Mouse (Mus musculus) limb, embryonic 13.5 days (tissue): ENCODE results near the gene Tmem274. TPM values are rescaled to one million over a fixed set of nuclear protein-coding genes. Genes with fewer than 3 reads are reported as not detected.
A peak's percentile ranks its signal among the peaks of the same experiment; 100 is the strongest.

Source experiments
- ATAC-seq: fragments of 200-750 bp; cut with Nextera tagmentation; 2 replicates; pipeline ENCODE4 v1.8.0; 2017; ENCODE audit warnings: low read depth, moderate number of reproducible peaks, moderate TSS enrichment; ENCODE audit not compliant: low FRiP score
- H3K27ac ChIP-seq: fragments of 300-500 bp; sonication (generic); 2 replicates; pipeline ENCODE4 v1.5.1; 2015; ENCODE audit warnings: inconsistent platforms, mild to moderate bottlenecking, moderate library complexity
- H3K27me3 ChIP-seq: fragments of 300-500 bp; sonication (generic); 2 replicates; pipeline ENCODE4 v1.6.1; 2015; ENCODE audit warnings: mild to moderate bottlenecking, inconsistent platforms
- H3K36me3 ChIP-seq: fragments of 300-500 bp; sonication (generic); 2 replicates; pipeline ENCODE4 v1.6.1; 2015; ENCODE audit warnings: inconsistent platforms, mild to moderate bottlenecking, moderate library complexity
- H3K4me1 ChIP-seq: fragments of 300-500 bp; sonication (generic); 2 replicates; pipeline ENCODE4 v1.6.1; 2015; ENCODE audit warnings: inconsistent platforms
- H3K4me2 ChIP-seq: fragments of 300-500 bp; sonication (generic); replicated peaks from 2 replicates; pipeline ENCODE4 v1.6.1; 2015; ENCODE audit warnings: inconsistent platforms, mild to moderate bottlenecking, moderate library complexity
- H3K4me3 ChIP-seq: fragments of 300-500 bp; sonication (generic); 2 replicates; pipeline ENCODE4 v1.5.1; 2015; ENCODE audit warnings: moderate library complexity, mild to moderate bottlenecking, inconsistent platforms
- H3K9ac ChIP-seq: fragments of 300-500 bp; sonication (generic); 2 replicates; pipeline ENCODE4 v1.6.1; 2015; ENCODE audit warnings: mild to moderate bottlenecking, inconsistent platforms
- H3K9me3 ChIP-seq: fragments of 300-500 bp; sonication (generic); 2 replicates; pipeline ENCODE4 v1.6.1; 2016; ENCODE audit warnings: inconsistent platforms
- WGBS: fragments of 180-500 bp; shearing (Covaris S2); methylation state at CpG from one replicate; pipeline ENCODE4 v1.1.7; 2015; 5-methylcytosine and 5-hydroxymethylcytosine counted together
- polyA plus RNA-seq: library from polyadenylated mRNA; unstranded; fragments of >200 nt; fragmentation: Nextera tagmentation; extraction: Ambion mirVana; gene quantifications from 2 replicates; pipeline ENCODE4 v1.2.1, GENCODE M21; 2015

Tmem274 gene
- polyA plus RNA-seq, 1 experiment from 2014 or later, result 0.99 TPM

DNA sequence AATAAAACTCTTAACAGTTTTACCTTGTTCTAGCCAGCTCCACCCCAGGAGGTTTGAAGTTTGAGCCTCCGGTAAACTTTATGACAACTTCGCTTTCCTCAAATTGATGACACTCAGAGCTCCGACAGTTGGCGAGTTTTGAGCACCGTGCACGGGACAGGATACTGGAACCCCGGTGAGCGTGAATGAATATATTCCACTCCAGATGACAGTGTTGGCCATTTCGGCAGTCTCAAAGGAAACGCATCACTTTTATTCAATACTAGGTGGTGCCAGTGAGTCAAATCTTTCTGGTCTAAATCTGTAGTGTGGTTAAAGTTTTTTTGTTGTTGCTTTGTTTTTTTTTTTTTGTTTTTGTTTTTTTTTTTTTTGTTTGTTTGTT lies 8.6 kb downstream of the Tmem274 start:
- Histone ChIP-seq H3K36me3 (peaks cover 36% of the 10 kb centered on the region), H3K9me3 (no peaks in the 10 kb centered on the region), H3K4me3 (peak overlapping the region; percentile 81), H3K27ac (peak overlapping the region; percentile 84), H3K4me1 (peaks cover 27% of the 10 kb centered on the region), H3K27me3 (no peaks in the 10 kb centered on the region), H3K9ac (peak overlapping the region; percentile 85), H3K4me2 (peak overlapping the region; percentile 85)
- WGBS, result under 1% methylated on average over 10 of the region's 10 CpGs
- ATAC-seq, result peak; percentile 2; the same call in 1 of the 2 replicates

DNA sequence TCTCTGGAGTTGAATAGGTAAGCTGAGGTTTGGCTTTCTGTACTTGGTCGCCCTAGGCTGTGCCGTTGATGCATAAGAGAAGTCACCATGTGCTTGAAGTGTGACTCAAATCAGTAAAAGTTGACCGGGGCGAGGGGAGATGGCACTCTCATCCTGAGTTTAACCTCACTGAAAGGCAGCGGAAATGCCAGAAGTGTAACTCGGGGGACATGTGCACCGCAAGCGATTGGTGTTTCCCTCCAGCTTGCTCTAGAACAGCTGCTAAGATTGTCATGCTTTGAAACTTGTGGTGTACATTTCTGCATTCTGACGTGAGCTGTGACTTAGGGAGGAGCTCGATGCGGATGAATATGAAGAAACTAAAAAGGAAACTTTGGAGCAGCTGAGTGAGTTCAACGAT lies 10.6 kb downstream of the Tmem274 start:
- peaks cover 27% of the 10 kb centered on the region for H3K4me1 ChIP-seq
- H3K27ac ChIP-seq, result no peak overlapping the region
- WGBS, result 93% methylated on average over 12 of the region's 12 CpGs
- no peak overlapping the region for H3K4me3 ChIP-seq
- ATAC-seq, result no peak
- no peaks in the 10 kb centered on the region for H3K27me3 ChIP-seq
- no peaks in the 10 kb centered on the region for H3K9me3 ChIP-seq
- 0 out of 2 replicates have a peak overlapping the region, but pooled peaks have one; percentile 11 for H3K4me2 ChIP-seq
- H3K9ac ChIP-seq, result no peak overlapping the region
- peaks cover 55% of the 10 kb centered on the region for H3K36me3 ChIP-seq

DNA sequence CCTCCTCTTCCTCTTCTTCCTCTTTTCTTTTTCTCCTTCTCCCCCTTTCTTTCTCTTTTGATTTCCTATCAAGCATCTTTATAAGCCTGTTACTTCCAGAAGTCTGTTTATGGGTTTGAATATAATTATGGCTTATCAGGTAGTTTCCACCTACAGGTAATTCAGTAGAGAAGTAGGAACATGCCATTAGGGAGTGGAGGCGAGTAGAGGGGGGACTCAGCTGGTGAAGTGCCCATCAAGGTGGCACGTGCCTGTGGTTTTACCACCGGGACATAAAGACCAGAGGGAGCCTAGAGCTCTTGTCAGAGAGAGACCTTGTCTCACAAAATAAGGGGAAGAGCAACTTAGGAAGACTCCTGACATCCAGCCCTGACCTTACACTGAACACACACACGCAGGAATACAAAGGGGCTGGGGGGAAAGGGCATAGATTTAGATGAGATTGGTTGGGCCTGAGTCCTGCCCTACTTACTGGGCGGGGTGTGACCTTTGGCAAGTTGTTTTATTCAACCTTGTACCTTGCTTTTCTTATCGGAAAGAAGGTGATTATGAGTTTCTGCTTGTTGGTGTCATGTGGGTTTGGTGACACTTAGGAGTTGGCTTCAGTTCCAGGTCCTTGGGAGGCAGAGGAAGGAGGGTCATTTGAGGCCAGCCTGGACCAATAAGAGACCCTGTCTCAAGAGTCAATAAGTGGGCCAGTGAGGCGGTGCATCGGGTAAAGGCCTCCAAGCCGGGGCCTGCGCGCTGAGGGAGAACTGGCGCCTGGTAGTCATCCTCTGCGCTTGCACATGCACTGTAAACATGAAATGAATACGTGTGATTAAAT lies 12.4 kb downstream of the Tmem274 start:
- peaks cover 20% of the 10 kb centered on the region for H3K4me1 ChIP-seq
- no peak overlapping the region for H3K4me2 ChIP-seq
- WGBS, result 93% methylated on average over 14 of the region's 14 CpGs
- no peak overlapping the region for H3K4me3 ChIP-seq
- H3K9me3 ChIP-seq, result no peaks in the 10 kb centered on the region
- H3K9ac ChIP-seq, result no peak overlapping the region
- no peak for ATAC-seq
- no peak overlapping the region for H3K27ac ChIP-seq
- H3K36me3 ChIP-seq, result peaks cover 73% of the 10 kb centered on the region
- no peaks in the 10 kb centered on the region for H3K27me3 ChIP-seq

DNA sequence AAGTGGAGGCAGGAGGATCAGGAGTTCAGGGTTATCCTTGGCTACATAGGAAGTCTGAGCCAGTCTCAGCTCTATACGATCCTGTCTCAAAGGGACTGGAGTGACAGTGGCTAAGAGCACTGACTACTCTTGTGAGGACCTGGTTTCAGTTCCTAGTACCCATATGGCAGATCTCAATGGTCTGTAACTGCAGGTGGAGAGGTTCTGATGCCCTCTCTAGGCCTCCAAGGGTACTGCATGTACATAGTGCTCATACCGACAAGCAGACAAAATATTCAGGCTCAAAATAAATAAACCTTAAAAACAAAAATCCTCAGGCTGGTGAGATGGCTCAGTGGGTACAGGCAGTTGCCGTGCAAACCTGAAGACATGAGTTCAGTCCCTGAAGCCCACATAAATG lies 14.0 kb downstream of the Tmem274 start:
- peaks cover 86% of the 10 kb centered on the region for H3K36me3 ChIP-seq
- H3K4me3 ChIP-seq, result no peak overlapping the region
- H3K9me3 ChIP-seq, result no peaks in the 10 kb centered on the region
- no peak overlapping the region for H3K4me2 ChIP-seq
- no peaks in the 10 kb centered on the region for H3K27me3 ChIP-seq
- WGBS, result 96% methylated on average over 3 of the region's 3 CpGs
- peaks cover 20% of the 10 kb centered on the region for H3K4me1 ChIP-seq
- ATAC-seq, result no peak
- H3K9ac ChIP-seq, result no peak overlapping the region
- no peak overlapping the region for H3K27ac ChIP-seq

DNA sequence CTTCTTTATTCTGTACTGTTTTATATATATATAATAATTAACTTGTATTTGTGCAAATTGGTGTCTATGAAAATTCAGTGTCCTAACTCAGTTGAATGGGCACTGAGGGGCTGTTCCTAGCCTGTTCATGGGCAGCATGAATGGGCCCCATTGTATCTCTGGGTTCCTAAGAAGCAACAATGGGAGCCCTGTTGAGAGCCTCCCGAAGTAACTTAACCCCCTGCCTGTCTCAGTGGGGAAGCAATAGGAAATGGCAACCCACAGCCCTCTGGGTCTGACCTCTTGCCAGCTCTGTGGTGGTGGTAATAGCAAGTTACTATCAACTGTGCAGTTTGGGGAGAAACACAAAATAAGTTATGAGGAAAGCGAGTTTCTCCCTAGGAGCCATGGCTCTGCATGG lies 19.4 kb downstream of the Tmem274 start:
- Histone ChIP-seq H3K27ac (peak overlapping the region; percentile 33; the same call in 1 of the 2 replicates), H3K4me1 (peaks cover 13% of the 10 kb centered on the region), H3K36me3 (peaks cover 84% of the 10 kb centered on the region), H3K9ac (no peak overlapping the region), H3K4me3 (no peak overlapping the region), H3K9me3 (no peaks in the 10 kb centered on the region), H3K4me2 (no peak overlapping the region), H3K27me3 (no peaks in the 10 kb centered on the region)
- ATAC-seq, result no peak
- 61% methylated on average over 2 of the region's 2 CpGs for WGBS

DNA sequence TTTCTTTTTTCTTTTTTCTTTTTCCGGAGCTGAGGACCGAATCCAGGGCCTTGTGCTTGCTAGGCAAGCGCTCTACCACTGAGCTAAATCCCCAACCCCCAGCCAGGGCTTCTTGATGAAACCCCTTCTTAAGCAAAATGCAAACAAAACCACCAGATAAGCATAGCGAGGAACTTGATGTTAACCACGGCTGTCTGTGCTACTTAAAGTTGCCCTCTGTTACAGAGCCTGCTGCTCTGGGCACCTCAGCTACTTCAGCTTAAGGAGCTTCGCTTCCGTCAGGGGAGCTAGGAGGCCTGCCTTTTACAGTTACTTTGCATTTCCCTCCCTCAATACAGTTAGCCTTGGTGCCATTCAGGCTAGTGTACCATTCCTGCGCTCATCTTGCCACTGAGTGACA lies 21.7 kb downstream of the Tmem274 start:
- Histone ChIP-seq H3K4me3 (no peak overlapping the region), H3K9ac (no peak overlapping the region), H3K4me2 (no peak overlapping the region), H3K9me3 (no peaks in the 10 kb centered on the region), H3K27ac (no peak overlapping the region), H3K36me3 (peaks cover 78% of the 10 kb centered on the region), H3K27me3 (no peaks in the 10 kb centered on the region), H3K4me1 (peaks cover 13% of the 10 kb centered on the region)
- no peak for ATAC-seq
- 93% methylated on average over 8 of the region's 8 CpGs for WGBS

DNA sequence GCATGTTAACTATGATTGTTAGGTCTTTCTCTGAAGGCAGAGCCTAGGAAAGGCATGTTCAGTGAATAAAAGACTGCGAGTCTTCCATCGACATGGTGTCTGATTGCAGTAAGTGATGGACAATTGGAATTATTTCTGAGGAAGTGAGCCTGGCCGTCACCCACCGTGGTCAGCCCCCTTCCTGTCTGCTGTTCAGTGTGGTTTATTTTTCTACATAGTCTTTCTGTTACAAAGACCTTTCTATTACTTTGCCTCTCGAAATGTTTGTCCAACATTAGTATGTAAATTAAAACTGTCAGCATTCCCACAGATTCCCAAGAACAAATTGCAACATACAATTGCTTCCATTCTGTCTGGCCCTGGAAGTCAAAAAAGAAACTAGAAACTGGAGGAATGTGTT lies 22.6 kb downstream of the Tmem274 start:
- no peak overlapping the region for H3K4me3 ChIP-seq
- no peaks in the 10 kb centered on the region for H3K9me3 ChIP-seq
- peaks cover 19% of the 10 kb centered on the region for H3K4me1 ChIP-seq
- no peak overlapping the region for H3K4me2 ChIP-seq
- WGBS, result 87% methylated on average over 5 of the region's 5 CpGs
- H3K27ac ChIP-seq, result no peak overlapping the region
- H3K36me3 ChIP-seq, result peaks cover 70% of the 10 kb centered on the region
- ATAC-seq, result no peak
- H3K27me3 ChIP-seq, result no peaks in the 10 kb centered on the region
- no peak overlapping the region for H3K9ac ChIP-seq

DNA sequence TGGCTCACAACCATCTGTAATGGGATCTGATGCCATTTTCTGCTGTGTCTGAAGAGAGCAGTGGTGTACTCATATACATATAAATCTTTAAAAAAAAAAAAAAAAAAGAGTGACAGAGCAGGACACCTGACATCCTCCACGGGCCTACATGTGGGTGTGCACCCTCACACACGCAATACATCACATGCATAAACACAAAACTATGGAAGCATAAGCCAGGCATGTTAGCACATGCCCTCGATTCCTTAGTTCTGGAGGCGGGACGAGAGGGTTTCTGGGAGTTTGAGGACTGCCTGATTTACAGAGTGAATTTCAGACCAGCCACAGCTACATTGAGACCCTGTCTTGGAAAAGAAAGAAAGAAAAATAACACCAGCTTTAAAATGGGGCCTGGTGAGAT lies 27.2 kb downstream of the Tmem274 start:
- WGBS, result 51% methylated on average over 5 of the region's 5 CpGs
- H3K9ac ChIP-seq, result no peak overlapping the region
- ATAC-seq, result no peak
- H3K27ac ChIP-seq, result peak overlapping the region; percentile 78
- peaks cover 36% of the 10 kb centered on the region for H3K36me3 ChIP-seq
- H3K9me3 ChIP-seq, result no peaks in the 10 kb centered on the region
- no peak overlapping the region for H3K4me2 ChIP-seq
- H3K27me3 ChIP-seq, result no peaks in the 10 kb centered on the region
- no peak overlapping the region for H3K4me3 ChIP-seq
- H3K4me1 ChIP-seq, result peaks cover 10% of the 10 kb centered on the region

DNA sequence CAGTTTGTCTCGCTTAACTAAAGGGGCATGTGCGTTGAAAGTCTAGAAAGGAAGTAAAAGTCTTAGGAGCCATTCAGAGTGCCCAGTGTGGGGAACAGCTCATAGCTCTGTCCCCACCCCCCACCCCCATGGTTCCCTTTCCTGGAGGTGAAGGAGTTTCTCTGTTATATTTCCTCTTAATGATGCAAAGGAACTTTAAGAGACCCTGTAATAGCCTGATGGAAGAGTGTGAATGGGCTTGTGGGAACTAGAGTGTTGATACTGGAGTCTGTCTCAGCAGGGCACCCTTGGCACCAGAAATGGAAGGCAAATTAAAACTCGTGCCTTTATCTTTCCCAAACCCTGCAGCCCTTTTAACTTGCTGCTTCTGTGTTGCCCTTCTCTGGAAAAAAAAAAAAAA lies 27.7 kb downstream of the Tmem274 start:
- Histone ChIP-seq H3K27me3 (no peaks in the 10 kb centered on the region), H3K9me3 (no peaks in the 10 kb centered on the region), H3K4me3 (no peak overlapping the region), H3K4me2 (no peak overlapping the region), H3K27ac (peak overlapping the region; percentile 78), H3K9ac (no peak overlapping the region), H3K4me1 (peaks cover 10% of the 10 kb centered on the region), H3K36me3 (peaks cover 32% of the 10 kb centered on the region)
- ATAC-seq, result peak; percentile 37; the same call in 1 of the 2 replicates
- WGBS, result 21% methylated on average over 3 of the region's 3 CpGs

DNA sequence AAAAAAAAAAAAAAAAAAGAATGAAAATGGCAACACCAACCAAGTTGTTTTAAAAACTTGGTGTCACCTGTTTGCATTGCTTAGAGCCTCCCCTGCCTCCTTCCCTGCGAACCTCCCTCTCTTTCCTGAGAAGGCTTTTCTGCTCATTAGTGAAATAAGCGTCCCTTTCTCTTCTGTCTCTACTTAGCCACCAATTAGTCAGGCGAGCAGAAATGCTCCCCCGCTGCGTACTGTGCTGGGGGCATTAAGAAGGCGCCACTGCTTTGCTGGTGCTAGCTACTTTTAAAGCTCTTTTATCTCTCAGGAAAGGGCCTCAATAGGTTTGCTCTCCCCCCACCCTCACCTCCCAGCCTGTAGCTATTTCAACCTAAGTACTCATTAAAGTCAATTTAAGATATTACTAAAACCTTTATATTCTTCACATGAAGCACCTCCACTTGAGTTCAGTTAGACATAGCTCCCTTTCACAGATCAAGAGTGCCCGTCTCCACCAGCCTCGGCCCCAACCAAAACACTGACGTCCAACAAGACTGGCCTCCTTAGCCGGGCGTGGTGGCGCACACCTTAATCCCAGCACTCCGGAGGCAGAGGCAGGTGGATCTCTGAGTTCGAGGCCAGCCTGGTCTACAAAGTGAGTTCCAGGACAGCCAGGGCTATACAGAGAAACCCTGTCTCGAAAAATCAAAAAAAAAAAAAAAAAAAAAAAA lies 28.2 kb downstream of the Tmem274 start:
- Histone ChIP-seq H3K4me1 (peaks cover 10% of the 10 kb centered on the region), H3K4me3 (no peak overlapping the region), H3K27me3 (no peaks in the 10 kb centered on the region), H3K9me3 (no peaks in the 10 kb centered on the region), H3K9ac (no peak overlapping the region), H3K4me2 (no peak overlapping the region), H3K27ac (no peak overlapping the region; the same call in 1 of the 2 replicates), H3K36me3 (peaks cover 27% of the 10 kb centered on the region)
- whole genome bisulfite sequencing, result 43% methylated on average over 15 of the region's 15 CpGs
- ATAC-seq, result peak; percentile 24; the same call in 1 of the 2 replicates

DNA sequence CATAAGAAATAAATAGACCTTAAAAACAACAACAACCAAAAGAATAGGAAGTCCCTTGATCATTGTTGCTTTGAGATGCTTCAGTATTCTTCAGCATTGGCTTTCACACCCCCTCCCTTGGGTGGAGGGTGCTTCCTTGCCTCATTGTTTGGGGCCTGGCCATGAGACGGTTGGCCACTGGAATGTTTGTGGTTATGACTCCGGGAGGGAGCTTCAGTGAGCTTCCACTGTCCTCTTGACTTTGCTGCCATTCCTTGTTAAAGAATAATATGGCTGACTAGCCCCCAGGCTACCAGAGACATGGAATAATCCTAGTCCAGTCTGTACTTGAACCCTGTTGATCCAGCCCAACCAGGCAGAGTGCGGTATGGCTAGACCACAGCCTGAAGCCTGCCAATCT lies 29.7 kb downstream of the Tmem274 start:
- H3K27ac ChIP-seq, result no peak overlapping the region
- peaks cover 10% of the 10 kb centered on the region for H3K4me1 ChIP-seq
- ATAC-seq, result no peak
- 81% methylated on average over 3 of the region's 3 CpGs for WGBS
- H3K4me3 ChIP-seq, result no peak overlapping the region
- no peaks in the 10 kb centered on the region for H3K9me3 ChIP-seq
- no peak overlapping the region for H3K9ac ChIP-seq
- no peak overlapping the region for H3K4me2 ChIP-seq
- H3K27me3 ChIP-seq, result no peaks in the 10 kb centered on the region
- H3K36me3 ChIP-seq, result peaks cover 14% of the 10 kb centered on the region

DNA sequence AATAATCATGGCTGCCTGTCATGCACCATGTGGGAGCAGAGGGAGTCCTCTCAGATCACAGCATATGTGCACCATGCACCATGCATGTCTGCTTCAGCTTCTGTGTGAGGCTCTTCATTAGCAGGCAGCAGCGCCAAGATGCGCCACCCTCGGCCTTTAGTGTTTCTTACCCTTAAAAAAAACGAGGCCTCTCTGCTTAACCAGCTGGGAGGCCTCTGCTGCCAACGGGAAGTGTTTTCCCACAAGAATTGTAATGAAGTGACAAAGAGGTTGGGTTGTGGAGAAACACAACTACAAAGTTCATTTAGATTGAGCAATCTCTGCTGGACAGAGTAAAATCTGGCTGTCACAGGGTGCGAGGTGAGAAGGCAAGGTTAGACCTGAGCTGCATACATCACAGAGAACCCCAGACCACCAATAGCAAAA lies 34.1 kb downstream of the Tmem274 start:
- H3K27me3 ChIP-seq, result no peaks in the 10 kb centered on the region
- no peak overlapping the region for H3K27ac ChIP-seq
- H3K4me2 ChIP-seq, result no peak overlapping the region
- H3K4me3 ChIP-seq, result no peak overlapping the region
- ATAC-seq, result no peak
- no peaks in the 10 kb centered on the region for H3K9me3 ChIP-seq
- H3K9ac ChIP-seq, result no peak overlapping the region
- WGBS, result 48% methylated on average over 6 of the region's 6 CpGs
- H3K4me1 ChIP-seq, result no peaks in the 10 kb centered on the region
- H3K36me3 ChIP-seq, result no peaks in the 10 kb centered on the region
